Mouse (Mus musculus) liver, embryonic 14 days (tissue): ENCODE data around the gene Gm9611. TPM values are rescaled to one million over a fixed set of nuclear protein-coding genes. Genes with fewer than 3 reads are reported as not detected.

Experiments used
- polyA plus RNA-seq: library from polyadenylated mRNA; depleted of rRNA; stranded (reverse); fragments of >200 nt; gene quantifications from 2 replicates; pipeline ENCODE4 v1.2.3, GENCODE M21; 2012; rRNA removed

The Gm9611 gene
- polyA plus RNA-seq: not detected in 2 replicates

GRCm38 (mm10) chr14:42297258-42297657 lies at the start of gene Gm9611:
Gene Gm9611, minus strand, starts transcription at chr14:42297358.

DNA sequence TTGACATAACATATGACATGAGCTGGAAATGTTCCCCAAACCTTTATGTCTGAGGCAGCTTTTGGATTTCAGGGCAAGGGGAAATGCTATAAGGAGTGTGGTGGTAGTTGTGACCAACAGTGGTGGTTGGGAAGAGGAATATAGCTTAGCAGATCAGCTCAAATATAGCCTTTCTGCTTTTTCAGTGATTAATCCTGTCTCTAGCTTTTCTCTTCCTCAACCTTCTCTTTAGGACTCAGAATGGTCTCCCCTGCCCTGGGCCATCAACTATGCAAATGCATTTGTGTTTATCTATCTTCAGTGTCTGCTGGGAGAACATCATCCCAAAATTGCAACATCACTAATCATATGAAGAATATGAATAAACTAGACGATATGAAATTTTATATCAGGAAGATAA lies 12.8 kb upstream of the Gm9611 start, which contains the start of gene Gm7995:
Gm7995 (plus strand) TSS at position 301 of the 400 bp plus-strand sequence.

GRCm38 (mm10) chr14:42259948-42260347 lies 37.2 kb downstream of the Gm9611 start, which contains the start of gene Gm17026:
Gene Gm17026, minus strand, starts transcription at chr14:42260048.

Other genes starting within 250 kb of the Gm9611 start
- not detected in 2 replicates for gene Gm7951, start 180.0 kb downstream of the Gm9611 start, polyA plus RNA-seq
- not detected in 2 replicates for gene Gm17027, start 134.7 kb downstream of the Gm9611 start, polyA plus RNA-seq
- not detected in 2 replicates for gene Gm3573, start 106.6 kb downstream of the Gm9611 start, polyA plus RNA-seq
- not detected in 2 replicates for gene Gm17026, start 37.3 kb downstream of the Gm9611 start, polyA plus RNA-seq
- not detected in 2 replicates for gene Gm7995, start 12.9 kb upstream of the Gm9611 start, polyA plus RNA-seq
- gene Gm8005, start 142.3 kb upstream of the Gm9611 start, polyA plus RNA-seq: not detected in 2 replicates
- gene Gm8011, start 166.5 kb upstream of the Gm9611 start, polyA plus RNA-seq: not detected in 2 replicates
- gene Gm8020, start 205.0 kb upstream of the Gm9611 start, polyA plus RNA-seq: not detected in 2 replicates
- gene Gm8024, start 226.9 kb upstream of the Gm9611 start, polyA plus RNA-seq: not detected in 2 replicates